Mouse (Mus musculus) cerebellum, postnatal 25 days (tissue): ENCODE data around the gene Bicdl1.
A peak's percentile ranks its signal among the peaks of the same experiment; 100 is the strongest.

ENCODE experiments used
- DNase-seq, 2 experiments: peaks; one replicate each; pipeline ENCODE4 v3.0.0; 2021; ENCODE audit warnings: mixed read lengths in 2 of 2

Bicdl1 gene

GRCm38 (mm10) chr5:115666366-115667065 is 64.9 kb downstream of the Bicdl1 start:
- DNase-seq, result peak; percentile 74 to 81

GRCm38 (mm10) chr5:115662658-115663057 is 68.8 kb downstream of the Bicdl1 start:
- no peak for DNase-seq

GRCm38 (mm10) chr5:115658352-115658751 is 73.1 kb downstream of the Bicdl1 start:
- DNase-seq, result peak in 1 of 2 experiments; percentile 6

- no peak for DNase-seq
These were observed 74.2 kb downstream of the Bicdl1 start for GRCm38 (mm10) chr5:115657234-115657633.

- no peak for DNase-seq
These were observed 74.7 kb downstream of the Bicdl1 start for GRCm38 (mm10) chr5:115656677-115657076.

- DNase-seq, result no peak
These were observed 77.6 kb downstream of the Bicdl1 start for GRCm38 (mm10) chr5:115653776-115654175.

- DNase-seq, result peak; percentile 100
These were observed 78.5 kb downstream of the Bicdl1 start for GRCm38 (mm10) chr5:115652681-115653575.

- DNase-seq, result no peak
These were observed 79.6 kb downstream of the Bicdl1 start for GRCm38 (mm10) chr5:115651821-115652220.

GRCm38 (mm10) chr5:115650885-115651284 is 80.5 kb downstream of the Bicdl1 start:
- peak in 1 of 2 experiments; percentile 15 for DNase-seq

GRCm38 (mm10) chr5:115649699-115650098 is 81.7 kb downstream of the Bicdl1 start:
- no peak for DNase-seq

GRCm38 (mm10) chr5:115648876-115649275 is 82.5 kb downstream of the Bicdl1 start:
- no peak for DNase-seq

GRCm38 (mm10) chr5:115644192-115644591 is 87.2 kb downstream of the Bicdl1 start:
- DNase-seq, result peak; percentile 24 to 50

GRCm38 (mm10) chr5:115635536-115635935 is 95.9 kb downstream of the Bicdl1 start:
- no peak for DNase-seq

- no peak for DNase-seq
These were observed 97.4 kb downstream of the Bicdl1 start for GRCm38 (mm10) chr5:115634046-115634445.

GRCm38 (mm10) chr5:115633060-115633459 is 98.4 kb downstream of the Bicdl1 start:
- DNase-seq, result no peak

- DNase-seq, result peak; percentile 51 to 64
These were observed 99.1 kb downstream of the Bicdl1 start for GRCm38 (mm10) chr5:115632358-115632714.

- peak; percentile 95 to 98 for DNase-seq
These were observed 99.7 kb downstream of the Bicdl1 start, which contains the start of gene Rab35 for GRCm38 (mm10) chr5:115631505-115632357. Gene Rab35 (plus strand): TSS chr5:115631908.

- DNase-seq, result no peak
These were observed 101.1 kb downstream of the Bicdl1 start for GRCm38 (mm10) chr5:115630291-115630690.

- DNase-seq, result no peak
These were observed 101.7 kb downstream of the Bicdl1 start for GRCm38 (mm10) chr5:115629672-115630071.

- no peak for DNase-seq
These were observed 103.3 kb downstream of the Bicdl1 start for GRCm38 (mm10) chr5:115628083-115628482.

GRCm38 (mm10) chr5:115626237-115626886 is 105.1 kb downstream of the Bicdl1 start:
- DNase-seq, result no peak
